Comparison of ENCODE assay signal across 15 mouse cellular contexts in the genomic region with DNA sequence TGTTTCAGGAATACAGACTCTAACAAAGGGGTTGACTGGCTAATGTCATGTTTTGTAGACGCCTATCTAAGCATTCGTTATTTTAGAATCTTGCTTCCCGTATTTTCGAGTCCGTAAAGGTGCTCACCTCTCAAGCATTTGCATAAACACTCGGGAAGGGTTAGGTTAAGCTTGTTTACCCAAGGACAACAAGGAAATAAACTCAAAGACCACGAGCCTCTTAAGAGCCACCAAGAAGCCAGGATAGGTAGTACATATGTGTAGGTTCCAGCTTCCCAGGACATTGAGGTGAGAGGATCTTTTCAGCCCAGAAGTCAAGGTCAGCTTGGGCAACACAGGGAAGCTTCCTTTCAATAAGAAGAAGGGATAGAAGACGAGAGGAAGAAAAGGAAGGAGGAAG. TPM values are rescaled to one million over a fixed set of nuclear protein-coding genes. Genes with fewer than 3 reads are reported as not detected.
"Had no signal": no experiment of that assay in that cellular context is flagged by ENCODE, and none has a peak within 500 bp of the region (broad histone marks: within the 10 kb centered on the region; RNA-seq: fewer than 3 reads in every experiment).

No protein-coding gene starts in this region.

- ATAC-seq: intestine, postnatal 0 days; liver, postnatal 0 days had no signal

- H3K4me1 ChIP-seq: hindbrain, embryonic 15.5 days; limb, embryonic 12.5 days; liver, embryonic 13.5 days; midbrain, embryonic 10.5 days; neural tube, embryonic 12.5 days had no signal

- DNase-seq: kidney, postnatal 10 days; liver; liver, embryonic 13.5 days; liver, postnatal 0 days; midbrain, embryonic 14.5 days; thymus, adult 18-20 months; thymus, postnatal 25 days had no signal

- H3K4me2 ChIP-seq: hindbrain, embryonic 15.5 days; limb, embryonic 12.5 days; liver, embryonic 13.5 days; neural tube, embryonic 12.5 days had no signal

- H3K27me3 ChIP-seq: hindbrain, embryonic 15.5 days; limb, embryonic 12.5 days; neural tube, embryonic 12.5 days had no signal

- H3K9me3 ChIP-seq: hindbrain, embryonic 15.5 days; liver, embryonic 13.5 days; midbrain, embryonic 10.5 days; neural tube, embryonic 12.5 days had no signal

- H3K27ac ChIP-seq: hindbrain, embryonic 15.5 days; layer of hippocampus, adult 2 months; limb, embryonic 12.5 days; liver, embryonic 13.5 days; midbrain, embryonic 10.5 days; neural tube, embryonic 12.5 days had no signal

- H3K9ac ChIP-seq: hindbrain, embryonic 15.5 days; limb, embryonic 12.5 days; liver, embryonic 13.5 days; liver, postnatal 0 days; neural tube, embryonic 12.5 days had no signal

- H3K36me3 ChIP-seq: hindbrain, embryonic 15.5 days; limb, embryonic 12.5 days; liver, embryonic 13.5 days; midbrain, embryonic 10.5 days; neural tube, embryonic 12.5 days had no signal

- H3K4me3 ChIP-seq: hindbrain, embryonic 15.5 days; layer of hippocampus, adult 2 months; limb, embryonic 12.5 days; liver, embryonic 13.5 days; midbrain, embryonic 10.5 days; neural tube, embryonic 12.5 days had no signal

RNA-seq across cellular contexts. Expression of a gene that starts 13.4 kb away (rescaled TPM):
- total RNA-seq: megakaryocyte, adult 5-6 weeks had no signal

RNA-seq across cellular contexts. Expression of a gene that starts 30.5 kb away (rescaled TPM):
- total RNA-seq: neutrophil, adult 5-6 weeks had no signal
